Mouse (Mus musculus): ENCODE results near the gene Elk3. TPM values are rescaled to one million over a fixed set of nuclear protein-coding genes. Genes with fewer than 3 reads are reported as not detected.
A peak's percentile ranks its signal among the peaks of the same experiment; 100 is the strongest.

The Elk3 gene
- total and polyA plus RNA-seq, 3 experiments: 32.1 to 39.4 (median 33.8) TPM

DNA sequence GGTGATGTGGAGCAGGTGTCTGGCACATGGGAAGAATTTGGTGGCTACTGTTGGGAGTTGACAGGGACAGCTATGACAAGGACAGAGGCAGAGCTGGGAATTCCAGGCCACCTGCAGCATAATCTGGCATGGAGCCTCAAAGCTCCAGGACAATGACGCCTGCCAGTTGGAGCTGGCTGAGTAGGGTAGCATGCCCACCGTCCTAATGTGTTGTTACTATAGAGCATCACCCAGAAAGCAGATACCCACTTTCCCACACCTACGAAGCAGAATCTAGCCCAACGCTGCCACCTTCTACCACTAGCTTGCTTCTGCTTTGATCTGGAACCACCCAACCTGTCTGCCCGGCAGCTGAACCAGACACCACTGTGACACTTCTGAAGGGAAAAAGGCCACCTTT lies 46.9 kb downstream of the Elk3 start:
- no peaks in the 10 kb centered on the region for H3K27me3 ChIP-seq (ENCODE audit: control insufficient read depth, insufficient read depth, low read length)
- DNase-seq: no peak
- intact Hi-C loops (cut with DNase I): no loop called here
- H3K79me2 ChIP-seq (replicated peaks; ENCODE audit: control insufficient read depth, insufficient read depth, low read length): 0 out of 2 replicates have a peak, but pooled peaks cover 1% of the 10 kb centered on the region
- no peak overlapping the region for H3K9ac ChIP-seq (ENCODE audit: low read depth, low read length)
- H3K27ac ChIP-seq: peak overlapping the region; percentile 48
- peaks cover 28% of the 10 kb centered on the region for H3K36me3 ChIP-seq (ENCODE audit: control insufficient read depth, insufficient read depth, low read length)
- no peak for TF ChIP-seq POLR2A (IDR thresholded peaks at IDR 0.05; ENCODE audit: insufficient read depth, low read depth, low read length)
- no peak for TF ChIP-seq EP300 (IDR thresholded peaks at IDR 0.05; ENCODE audit: insufficient read depth, low read depth, low read length)
- TF ChIP-seq CTCF (IDR thresholded peaks at IDR 0.05): no peak
- H3K4me1 ChIP-seq (ENCODE audit: control insufficient read depth, insufficient read depth, low read length): peaks cover 32% of the 10 kb centered on the region
- 53% methylated on average over 5 of the region's 5 CpGs for WGBS
- H3K4me3 ChIP-seq: no peak overlapping the region

DNA sequence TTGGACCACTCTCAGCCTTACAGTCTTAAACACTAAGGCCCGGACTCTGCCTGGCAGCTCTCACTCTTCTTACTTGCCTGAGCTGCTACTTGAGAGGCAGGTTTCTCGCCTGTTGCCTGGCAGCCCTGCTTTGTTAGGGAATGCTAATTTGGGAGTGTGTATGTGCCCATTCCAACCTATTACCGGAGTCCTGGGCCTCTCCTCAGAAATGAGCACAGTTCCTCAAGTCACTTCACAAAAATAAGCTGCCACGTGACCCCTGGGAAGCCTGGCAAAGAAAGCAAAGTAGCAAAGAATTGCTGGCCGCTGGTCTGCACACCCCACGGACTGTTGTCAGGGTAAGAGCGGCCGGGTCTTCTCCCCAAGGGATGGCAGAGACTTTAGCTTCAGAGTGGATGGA lies 47.5 kb downstream of the Elk3 start:
- H3K79me2 ChIP-seq (replicated peaks; ENCODE audit: control insufficient read depth, insufficient read depth, low read length): 0 out of 2 replicates have a peak, but pooled peaks cover 1% of the 10 kb centered on the region
- H3K27ac ChIP-seq: peak overlapping the region; percentile 48
- no peak overlapping the region for H3K9ac ChIP-seq (ENCODE audit: low read depth, low read length)
- 36% methylated on average over 8 of the region's 8 CpGs for WGBS
- no peak overlapping the region for H3K4me3 ChIP-seq
- DNase-seq: no peak
- TF ChIP-seq EP300 (IDR thresholded peaks at IDR 0.05; ENCODE audit: insufficient read depth, low read depth, low read length): no peak
- no peak for TF ChIP-seq POLR2A (IDR thresholded peaks at IDR 0.05; ENCODE audit: insufficient read depth, low read depth, low read length)
- no peak for TF ChIP-seq CTCF (IDR thresholded peaks at IDR 0.05)
- peaks cover 30% of the 10 kb centered on the region for H3K36me3 ChIP-seq (ENCODE audit: control insufficient read depth, insufficient read depth, low read length)
- peaks cover 32% of the 10 kb centered on the region for H3K4me1 ChIP-seq (ENCODE audit: control insufficient read depth, insufficient read depth, low read length)
- no peaks in the 10 kb centered on the region for H3K27me3 ChIP-seq (ENCODE audit: control insufficient read depth, insufficient read depth, low read length)
- intact Hi-C loops (cut with DNase I): no loop called here

DNA sequence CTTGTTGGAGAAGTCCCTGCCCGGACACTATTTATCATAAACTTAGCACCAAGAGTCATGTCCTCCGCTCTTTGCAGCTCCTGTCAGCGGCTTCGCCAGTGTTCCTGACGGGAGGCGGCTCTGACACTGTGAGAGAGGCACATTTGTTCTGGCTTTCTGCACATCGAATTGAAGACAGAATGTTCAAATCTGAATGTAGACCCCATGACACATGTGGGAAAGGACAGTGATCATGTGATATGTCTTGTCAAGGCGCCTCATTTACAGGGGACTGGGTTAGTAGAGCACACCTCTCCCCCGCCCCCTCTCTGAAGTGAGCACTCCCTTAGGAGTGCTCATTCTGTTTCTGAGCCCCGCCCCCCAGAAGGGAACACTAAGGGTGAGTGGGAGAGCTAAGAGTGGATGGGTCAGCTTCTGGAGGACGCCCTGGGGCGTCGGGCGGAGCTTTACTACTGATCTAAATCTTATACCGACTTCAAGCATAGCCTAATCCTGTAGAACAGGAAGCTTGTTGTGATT lies 48.9 kb downstream of the Elk3 start:
- peaks cover 30% of the 10 kb centered on the region for H3K4me1 ChIP-seq (ENCODE audit: control insufficient read depth, insufficient read depth, low read length)
- DNase-seq: peak in 1 of 2 experiments; percentile 36
- H3K4me3 ChIP-seq: peak overlapping the region; percentile 16; the same call in 1 of the 2 replicates
- peak overlapping the region; percentile 57 for H3K27ac ChIP-seq
- H3K36me3 ChIP-seq (ENCODE audit: control insufficient read depth, insufficient read depth, low read length): peaks cover 30% of the 10 kb centered on the region
- H3K27me3 ChIP-seq (ENCODE audit: control insufficient read depth, insufficient read depth, low read length): no peaks in the 10 kb centered on the region
- 0 out of 2 replicates have a peak, but pooled peaks cover 1% of the 10 kb centered on the region for H3K79me2 ChIP-seq (replicated peaks; ENCODE audit: control insufficient read depth, insufficient read depth, low read length)
- 22% methylated on average over 15 of the region's 15 CpGs for WGBS
- no peak overlapping the region for H3K9ac ChIP-seq (ENCODE audit: low read depth, low read length)
- TF ChIP-seq EP300 (IDR thresholded peaks at IDR 0.05; ENCODE audit: insufficient read depth, low read depth, low read length): no peak
- TF ChIP-seq POLR2A (IDR thresholded peaks at IDR 0.05; ENCODE audit: insufficient read depth, low read depth, low read length): no peak
- no peak for TF ChIP-seq CTCF (IDR thresholded peaks at IDR 0.05)
- intact Hi-C loops (cut with DNase I): loop anchor here (1.0 kb wide), 1 partner anchor 46 kb away; no protein-coding TSS in a partner anchor

DNA sequence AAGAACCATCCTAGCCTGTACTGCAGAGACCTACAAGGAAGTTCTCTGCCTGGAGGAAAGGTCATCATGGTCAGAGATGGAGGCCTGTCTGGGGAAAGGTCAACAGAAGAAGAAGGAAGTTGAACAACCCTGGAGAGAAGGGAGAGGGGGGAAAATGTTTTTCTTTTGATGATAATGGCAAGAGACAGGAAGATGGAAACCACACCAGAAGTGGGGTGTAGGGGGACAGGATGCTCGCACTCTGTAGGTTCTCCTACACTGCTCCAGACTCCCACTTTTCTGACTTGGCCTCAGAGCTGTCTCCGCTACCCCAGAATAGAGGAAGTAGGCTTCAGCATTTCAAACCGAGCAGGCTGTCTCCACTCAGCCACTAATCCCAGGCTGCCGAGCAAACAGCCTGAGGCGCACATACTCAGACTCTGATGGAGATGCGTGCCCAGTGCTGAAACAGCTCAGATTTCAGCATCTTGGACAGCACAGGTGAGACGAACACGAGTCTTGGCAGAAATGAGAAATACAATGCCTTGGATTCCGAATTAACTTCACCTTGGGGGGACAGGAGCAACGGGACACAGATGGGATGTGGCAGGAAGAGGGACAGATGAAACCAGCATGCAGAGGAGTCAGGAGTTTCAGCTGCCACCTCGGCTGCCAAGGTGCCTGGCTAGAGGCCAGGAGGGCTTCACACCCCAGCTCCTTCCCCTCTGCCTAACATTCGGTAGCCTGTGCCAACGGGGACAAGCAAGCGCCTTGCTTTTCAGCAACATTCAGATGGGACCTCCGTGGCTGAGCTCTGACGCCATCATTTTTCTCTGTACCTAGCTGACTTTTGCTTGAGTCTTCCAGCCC lies 49.6 kb downstream of the Elk3 start:
- Histone ChIP-seq H3K36me3 (ENCODE audit: control insufficient read depth, insufficient read depth, low read length) (peaks cover 27% of the 10 kb centered on the region), H3K27me3 (ENCODE audit: control insufficient read depth, insufficient read depth, low read length) (no peaks in the 10 kb centered on the region), H3K4me3 (peak overlapping the region; percentile 16; the same call in 1 of the 2 replicates), H3K79me2 (replicated peaks; ENCODE audit: control insufficient read depth, insufficient read depth, low read length) (0 out of 2 replicates have a peak, but pooled peaks cover 1% of the 10 kb centered on the region), H3K27ac (peak overlapping the region; percentile 57), H3K9ac (ENCODE audit: low read depth, low read length) (0 out of 2 replicates have a peak overlapping the region, but pooled peaks have one; percentile 11), H3K4me1 (ENCODE audit: control insufficient read depth, insufficient read depth, low read length) (peaks cover 30% of the 10 kb centered on the region)
- intact Hi-C loops (cut with DNase I): loop anchor here (1.0 kb wide), 1 partner anchor 47 kb away; no protein-coding TSS in a partner anchor
- no peak for TF ChIP-seq EP300 (IDR thresholded peaks at IDR 0.05; ENCODE audit: insufficient read depth, low read depth, low read length)
- TF ChIP-seq CTCF (IDR thresholded peaks at IDR 0.05): no peak
- TF ChIP-seq POLR2A (IDR thresholded peaks at IDR 0.05; ENCODE audit: insufficient read depth, low read depth, low read length): no peak
- WGBS: 18% methylated on average over 16 of the region's 16 CpGs
- DNase-seq: peak in 1 of 2 experiments; percentile 58

- H3K4me1 ChIP-seq (ENCODE audit: control insufficient read depth, insufficient read depth, low read length): peaks cover 30% of the 10 kb centered on the region
- H3K27ac ChIP-seq: no peak overlapping the region
- H3K9ac ChIP-seq (ENCODE audit: low read depth, low read length): no peak overlapping the region
- peaks cover 26% of the 10 kb centered on the region for H3K36me3 ChIP-seq (ENCODE audit: control insufficient read depth, insufficient read depth, low read length)
- 30% methylated on average over 5 of the region's 5 CpGs for WGBS
- intact Hi-C loops (cut with DNase I): no loop called here
- TF ChIP-seq CTCF (IDR thresholded peaks at IDR 0.05): no peak
- no peak for TF ChIP-seq EP300 (IDR thresholded peaks at IDR 0.05; ENCODE audit: insufficient read depth, low read depth, low read length)
- TF ChIP-seq POLR2A (IDR thresholded peaks at IDR 0.05; ENCODE audit: insufficient read depth, low read depth, low read length): no peak
- H3K27me3 ChIP-seq (ENCODE audit: control insufficient read depth, insufficient read depth, low read length): no peaks in the 10 kb centered on the region
- H3K4me3 ChIP-seq: no peak overlapping the region
- DNase-seq: no peak
- no peaks in the 10 kb centered on the region for H3K79me2 ChIP-seq (replicated peaks; ENCODE audit: control insufficient read depth, insufficient read depth, low read length)
Measured at GRCm38 (mm10) chr10:93259826-93260225, 51.1 kb downstream of the Elk3 start.
